Mouse (Mus musculus): ENCODE data around the gene Tprn.

The Tprn gene

GRCm38 (mm10) chr2:25265897-25266656, 3.7 kb downstream of the Tprn start:
- ChIA-PET POLR2A (interaction anchor here (0.5 to 75.9 kb wide), 29 partner anchors 10 to 1403 kb away, joined by 3 to 2347 read pairs (median 4); partner anchors contain the start of genes Cysrt1 (in 2 of the 4), Fam166a (in 2 of the 4), Nelfb (in 2 of the 4) and Rnf208 (in 2 of the 4)), CTCF (interaction anchor here (0.6 to 5.0 kb wide), 8 partner anchors 13 to 315 kb away, joined by 3 to 16 read pairs (median 4); partner anchors contain the start of gene Ajm1 (in 1 of the 4))

GRCm38 (mm10) chr2:25266720-25267119, 4.3 kb downstream of the Tprn start:
- CTCF ChIA-PET = interaction anchor here in 2 of 4 experiments (1.4 to 5.0 kb wide), 3 partner anchors 13 to 314 kb away, joined by 3 to 16 read pairs (median 4); partner anchors contain the start of gene Ajm1 (in 1 of the 2)
- POLR2A ChIA-PET = interaction anchor here (0.5 to 75.9 kb wide), 30 partner anchors 11 to 1404 kb away, joined by 3 to 2347 read pairs (median 4); partner anchors contain the start of genes Tor4a (in 3 of the 4), Tubb4b (in 3 of the 4), Fam166a (in 2 of the 4) and Nelfb (in 2 of the 4)

- POLR2A ChIA-PET = interaction anchor here in 3 of 4 experiments (0.6 to 75.9 kb wide), 27 partner anchors 11 to 318 kb away, joined by 3 to 2347 read pairs (median 4); partner anchors contain the start of genes Tor4a (in 3 of the 3), Tubb4b (in 3 of the 3), Fam166a (in 2 of the 3) and Nelfb (in 2 of the 3)
- CTCF ChIA-PET = interaction anchor here in 3 of 4 experiments (0.5 to 5.0 kb wide), 5 partner anchors 12 to 314 kb away, joined by 3 to 16 read pairs (median 3); partner anchors contain the start of gene Ajm1 (in 1 of the 3)
Observed at GRCm38 (mm10) chr2:25267241-25267640, 4.8 kb downstream of the Tprn start.

- POLR2A ChIA-PET = interaction anchor here in 3 of 4 experiments (0.6 to 75.9 kb wide), 24 partner anchors 11 to 292 kb away, joined by 3 to 2347 read pairs (median 4); partner anchors contain the start of genes Tubb4b (in 3 of the 3), Fam166a (in 2 of the 3), Nelfb (in 2 of the 3) and Rnf224 (in 2 of the 3)
Observed at GRCm38 (mm10) chr2:25267746-25268309, 5.4 kb downstream of the Tprn start.

DNA sequence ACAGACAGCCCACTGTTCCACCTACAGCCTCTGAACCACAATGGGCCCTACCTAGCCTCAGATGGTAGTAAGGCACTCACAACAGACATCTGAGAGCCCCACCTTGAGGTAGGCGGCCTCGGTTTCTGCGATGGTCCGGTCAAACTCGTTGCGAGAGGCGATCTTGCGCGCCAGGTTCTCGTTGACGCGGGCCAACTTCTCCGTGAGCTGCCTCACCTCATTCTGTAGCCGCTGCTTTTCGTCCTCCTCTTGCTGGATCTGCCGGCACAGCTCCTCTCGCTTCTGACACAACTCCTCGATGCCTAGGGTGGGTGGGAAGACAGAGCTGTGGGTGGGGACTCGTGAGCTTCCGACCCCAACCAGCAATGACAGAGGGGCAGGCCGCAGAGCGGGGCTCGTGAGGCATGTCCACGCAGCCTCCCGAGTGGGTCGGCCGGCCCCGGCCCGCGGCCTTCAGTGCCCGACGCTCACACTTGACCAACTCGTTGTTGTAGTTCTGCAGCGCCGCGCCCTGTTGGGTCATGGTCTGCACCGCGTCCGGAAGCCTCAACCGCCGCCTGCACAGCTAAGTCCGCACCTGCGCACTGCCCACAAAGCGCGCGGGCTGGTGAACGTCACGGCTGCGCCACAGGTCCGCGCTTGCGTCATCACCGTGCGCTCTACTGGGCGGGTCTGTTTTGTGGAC, 9.6 kb downstream of the Tprn start, which contains the start of the genes Ssna1 and Anapc2:
Gene Ssna1 (minus strand): TSS at position 612 of the 685 bp plus-strand sequence.
Gene Anapc2 (plus strand): TSS at position 652 of the 685 bp plus-strand sequence.
- ChIA-PET POLR2A (interaction anchor here (0.6 to 75.9 kb wide), 77 partner anchors 9 to 1174 kb away, joined by 3 to 2347 read pairs (median 4); partner anchors contain the start of genes Tprn (in 4 of the 4), Lrrc26 (in 3 of the 4), Man1b1 (in 3 of the 4) and Tubb4b (in 3 of the 4)), CTCF (interaction anchor here (0.6 to 2.5 kb wide), 32 partner anchors 9 to 806 kb away, joined by 3 to 11 read pairs (median 3); partner anchors contain the start of genes Nrarp (in 1 of the 4), Tprn (in 1 of the 4) and Traf2 (in 1 of the 4))

More at GRCm38 (mm10) chr2:25267746-25268309, 5.4 kb downstream of the Tprn start:
- CTCF ChIA-PET = interaction anchor here in 3 of 4 experiments (0.5 to 5.0 kb wide), 6 partner anchors 11 to 134 kb away, joined by 3 to 16 read pairs (median 3); no protein-coding TSS in a partner anchor

DNA sequence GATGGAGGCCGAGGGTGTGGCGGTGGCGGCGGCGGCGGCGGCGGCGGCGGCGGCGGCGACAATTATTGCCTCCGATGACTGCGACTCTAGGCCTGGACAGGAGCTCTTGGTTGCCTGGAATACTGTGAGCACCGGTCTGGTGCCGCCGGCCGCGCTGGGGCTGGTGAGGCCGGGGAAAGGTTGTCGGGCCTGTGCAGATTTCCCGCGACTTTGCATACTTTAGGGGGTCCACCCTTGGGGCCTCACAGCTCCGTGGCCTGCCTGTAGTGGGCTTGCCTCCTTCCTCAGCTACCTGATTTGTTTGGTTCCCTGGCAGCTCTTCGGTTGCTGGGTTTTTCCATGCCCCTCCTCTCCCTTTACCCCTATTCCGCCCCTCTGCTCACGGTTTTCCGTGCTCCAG, 10.1 kb downstream of the Tprn start:
- CTCF ChIA-PET = interaction anchor here (0.7 to 2.5 kb wide), 24 partner anchors 9 to 274 kb away, joined by 3 to 11 read pairs (median 3); partner anchors contain the start of genes Nrarp (in 1 of the 4) and Traf2 (in 1 of the 4)
- POLR2A ChIA-PET = interaction anchor here (0.6 to 75.9 kb wide), 63 partner anchors 9 to 353 kb away, joined by 3 to 2347 read pairs (median 4); partner anchors contain the start of genes Tprn (in 4 of the 4), Lrrc26 (in 3 of the 4), Man1b1 (in 3 of the 4) and Tubb4b (in 3 of the 4)

DNA sequence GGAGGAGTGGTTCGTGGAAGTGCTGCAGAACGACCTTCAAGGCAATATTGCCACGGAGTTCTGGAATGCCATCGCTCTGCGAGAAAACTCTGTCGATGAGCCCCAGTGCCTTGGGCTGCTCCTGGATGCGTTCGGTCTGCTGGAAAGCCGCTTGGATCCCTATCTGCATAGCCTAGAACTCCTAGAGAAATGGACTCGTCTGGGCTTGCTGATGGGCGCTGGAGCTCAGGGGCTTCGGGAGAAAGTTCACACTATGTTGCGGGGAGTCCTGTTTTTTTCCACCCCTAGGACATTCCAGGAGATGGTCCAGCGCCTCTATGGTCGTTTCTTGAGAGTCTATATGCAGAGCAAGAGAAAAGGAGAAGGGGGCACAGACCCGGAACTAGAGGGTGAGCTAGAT, 10.6 kb downstream of the Tprn start:
- ChIA-PET CTCF (interaction anchor here in 3 of 4 experiments (0.5 to 2.5 kb wide), 13 partner anchors 8 to 129 kb away, joined by 3 to 11 read pairs (median 4); partner anchors contain the start of genes Nrarp (in 1 of the 3) and Tmem203 (in 1 of the 3)), POLR2A (interaction anchor here (0.6 to 75.9 kb wide), 38 partner anchors 9 to 353 kb away, joined by 3 to 2347 read pairs (median 4); partner anchors contain the start of genes Tprn (in 4 of the 4), Tubb4b (in 3 of the 4), Fam166a (in 2 of the 4) and Lrrc26 (in 2 of the 4))

DNA sequence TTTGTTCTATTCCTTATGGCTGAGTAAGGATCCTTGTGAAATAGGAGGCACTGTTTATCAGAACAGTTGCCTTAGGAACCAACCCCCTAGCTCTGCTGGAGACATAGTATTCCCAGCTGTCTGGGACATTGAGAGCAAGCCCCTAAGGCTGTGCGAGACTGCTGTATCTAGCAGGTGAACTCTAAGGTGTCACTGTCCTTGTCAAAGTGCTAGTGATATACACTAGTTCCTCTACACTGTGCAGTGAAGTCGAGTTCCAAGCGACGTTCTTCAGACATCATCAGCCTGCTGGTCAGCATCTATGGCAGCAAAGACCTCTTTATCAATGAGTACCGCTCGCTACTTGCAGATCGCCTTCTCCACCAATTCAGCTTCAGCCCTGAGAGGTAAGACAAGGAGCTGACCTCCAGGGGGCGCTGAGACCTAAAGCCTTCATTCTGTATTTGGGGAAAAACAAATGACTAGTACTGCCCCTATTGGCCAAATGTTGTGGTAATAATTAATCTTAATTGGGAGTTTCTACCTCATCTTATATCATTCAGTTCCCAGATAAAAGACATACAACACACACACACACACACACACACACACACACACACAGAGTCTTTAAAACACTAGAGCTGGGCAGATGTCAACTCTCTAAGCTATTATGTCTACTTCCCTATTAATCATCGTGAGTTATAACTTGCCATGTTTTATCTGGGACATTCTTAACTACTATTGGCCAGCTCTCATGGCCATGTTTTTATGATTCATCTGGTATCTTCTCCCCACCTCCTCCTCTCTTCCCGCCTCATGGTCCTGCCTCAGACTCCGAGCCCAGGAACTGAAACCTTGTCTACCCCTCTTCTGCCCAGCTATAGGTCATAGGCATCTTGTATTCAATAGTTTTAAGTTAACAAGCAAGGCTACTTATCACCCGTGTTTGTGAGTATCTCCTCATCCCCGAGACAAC, 16.8 kb downstream of the Tprn start:
- CTCF ChIA-PET = interaction anchor here (0.5 to 3.5 kb wide), 98 partner anchors 8 to 1131 kb away, joined by 3 to 28 read pairs (median 4); partner anchors contain the start of genes Tmem203 (in 3 of the 4), AL732309.1 (in 2 of the 4), Entpd2 (in 2 of the 4) and Tmem210 (in 2 of the 4)
- POLR2A ChIA-PET = interaction anchor here in 3 of 4 experiments (0.6 to 3.7 kb wide), 25 partner anchors 10 to 1357 kb away, joined by 3 to 21 read pairs (median 3); partner anchors contain the start of genes Lrrc26 (in 2 of the 3), Tprn (in 2 of the 3), Arrdc1 (in 1 of the 3) and Sapcd2 (in 1 of the 3)

- POLR2A ChIA-PET = interaction anchor here in 3 of 4 experiments (0.6 to 2.0 kb wide), 9 partner anchors 13 to 1112 kb away, joined by 3 to 6 read pairs (median 3); partner anchors contain the start of genes Anapc2 (in 1 of the 3), Dpp7 (in 1 of the 3), Ssna1 (in 1 of the 3) and Tprn (in 1 of the 3)
- CTCF ChIA-PET = no interaction called here
Observed at GRCm38 (mm10) chr2:25285551-25285950, 23.1 kb downstream of the Tprn start.

GRCm38 (mm10) chr2:25286314-25286713, 23.9 kb downstream of the Tprn start:
- CTCF ChIA-PET = interaction anchor here in 1 of 4 experiments (2.6 kb wide), 1 partner anchor 8 kb away, joined by 8 read pairs; no protein-coding TSS in a partner anchor
- POLR2A ChIA-PET = interaction anchor here in 2 of 4 experiments (0.9 to 2.2 kb wide), 10 partner anchors 14 to 79 kb away, joined by 3 to 8 read pairs (median 4); partner anchors contain the start of genes Anapc2 (in 2 of the 2), Ssna1 (in 2 of the 2), Dpp7 (in 1 of the 2) and Nelfb (in 1 of the 2)

DNA sequence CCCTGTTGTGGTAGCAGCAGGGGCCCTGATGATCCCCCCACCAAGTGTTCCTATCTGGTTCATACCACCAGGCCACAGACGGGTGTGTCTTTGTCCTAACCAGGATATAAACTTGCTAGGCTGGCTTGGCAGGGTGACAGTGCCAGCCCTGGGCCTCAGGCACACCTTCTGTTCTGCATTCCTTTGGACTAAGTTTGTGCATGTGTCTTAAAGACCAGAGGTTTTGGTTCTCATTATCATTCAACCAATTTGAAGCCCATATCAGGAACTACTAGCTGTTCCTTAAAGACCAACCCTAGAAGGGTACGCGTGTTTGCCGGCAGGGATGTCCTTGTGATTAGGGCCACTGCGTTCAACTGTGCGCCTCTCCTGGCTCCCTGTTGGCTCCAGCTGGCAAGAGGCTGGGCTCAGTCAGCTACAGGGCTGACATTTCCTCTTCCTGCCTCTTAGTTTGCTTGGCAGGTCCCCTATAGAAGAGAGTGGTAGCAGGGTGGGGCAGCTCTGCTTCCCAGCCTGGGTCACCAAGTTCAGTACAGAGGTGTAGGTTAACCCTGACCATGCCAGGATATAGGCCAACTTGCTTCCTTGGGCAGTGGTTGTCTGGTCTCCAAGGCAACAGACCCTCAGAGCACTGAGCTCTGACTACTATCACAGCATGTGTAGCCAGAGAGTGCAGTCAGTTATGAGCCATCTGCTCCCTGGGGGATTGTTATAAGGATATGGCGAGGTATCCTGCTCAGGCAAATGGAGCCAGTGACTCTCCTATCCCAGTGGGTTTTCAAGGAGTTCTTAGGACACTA, 24.6 kb downstream of the Tprn start:
- CTCF ChIA-PET = interaction anchor here in 2 of 4 experiments (1.7 to 2.6 kb wide), 2 partner anchors 8 to 9 kb away, joined by 8 to 13 read pairs; no protein-coding TSS in a partner anchor
- POLR2A ChIA-PET = interaction anchor here in 3 of 4 experiments (0.6 to 2.2 kb wide), 12 partner anchors 14 to 94 kb away, joined by 3 to 8 read pairs (median 4); partner anchors contain the start of genes Anapc2 (in 3 of the 3), Ssna1 (in 3 of the 3), Tprn (in 2 of the 3) and Man1b1 (in 1 of the 3)

GRCm38 (mm10) chr2:25287927-25288649, 25.7 kb downstream of the Tprn start, which contains the start of gene Tmem210:
Gene Tmem210, plus strand, starts transcription at chr2:25288145.
- POLR2A ChIA-PET = interaction anchor here in 3 of 4 experiments (0.6 to 3.5 kb wide), 17 partner anchors 9 to 93 kb away, joined by 3 to 16 read pairs (median 4); partner anchors contain the start of genes Anapc2 (in 3 of the 3), Ssna1 (in 3 of the 3), Tprn (in 3 of the 3) and Man1b1 (in 1 of the 3)
- CTCF ChIA-PET = interaction anchor here in 2 of 4 experiments (1.7 to 2.6 kb wide), 2 partner anchors 9 to 10 kb away, joined by 8 to 13 read pairs; no protein-coding TSS in a partner anchor

- POLR2A ChIA-PET = interaction anchor here (0.5 to 4.4 kb wide), 19 partner anchors 10 to 259 kb away, joined by 3 to 25 read pairs (median 4); partner anchors contain the start of genes Anapc2 (in 3 of the 4), Ssna1 (in 3 of the 4), Tprn (in 2 of the 4) and Tor4a (in 1 of the 4)
- CTCF ChIA-PET = no interaction called here
Observed at GRCm38 (mm10) chr2:25288734-25289345, 26.4 kb downstream of the Tprn start.

Measured in embryonic stem cell, embryonic (primary cell).